Mouse (Mus musculus) 3T3-L1 (cell line): ENCODE results near the gene Uaca.

Experiments used
- DNase-seq: peaks from one replicate; pipeline ENCODE4 v3.0.0-alpha.2; 2015; ENCODE audit warnings: low read depth, low spot score

Uaca gene

DNA sequence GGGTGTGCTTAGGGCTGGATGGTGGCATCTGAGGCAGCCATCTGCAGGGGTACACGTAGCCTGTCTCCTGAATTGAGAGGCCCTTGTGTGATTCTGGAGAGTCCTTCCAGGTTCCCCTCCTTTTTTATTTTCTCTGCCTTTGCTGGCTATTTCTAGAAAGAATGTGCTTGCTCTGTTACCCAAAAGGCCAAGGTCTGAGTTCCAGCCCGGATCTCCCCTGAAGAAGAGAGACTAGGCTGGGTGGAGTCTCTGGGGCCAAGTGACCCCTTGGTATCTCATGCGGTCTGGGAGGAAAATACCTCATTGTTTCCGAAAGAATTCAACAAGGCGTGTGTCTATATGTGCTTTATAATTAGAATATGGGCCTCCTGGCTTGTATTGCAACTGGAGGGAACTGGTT is 41.8 kb downstream of the Uaca start:
- no peak for DNase-seq

DNA sequence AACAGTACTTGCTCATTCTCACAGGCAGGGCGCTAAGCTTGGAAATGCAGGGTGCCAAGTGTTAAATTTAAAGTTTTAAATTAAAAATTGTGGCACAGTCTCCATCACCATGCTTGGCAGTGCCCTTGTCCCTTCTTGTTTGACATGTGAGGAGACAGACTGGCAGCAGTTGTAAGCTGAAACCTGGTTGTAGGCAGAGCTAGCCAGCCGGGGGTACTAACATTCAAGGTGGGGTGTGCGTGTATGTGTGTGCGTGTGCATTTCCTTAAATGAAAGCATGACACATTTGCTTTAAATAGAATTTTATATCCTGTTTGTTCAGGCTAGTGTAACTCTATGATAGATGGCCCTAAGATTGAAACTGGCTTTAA is 42.7 kb downstream of the Uaca start:
- DNase-seq, result no peak

DNA sequence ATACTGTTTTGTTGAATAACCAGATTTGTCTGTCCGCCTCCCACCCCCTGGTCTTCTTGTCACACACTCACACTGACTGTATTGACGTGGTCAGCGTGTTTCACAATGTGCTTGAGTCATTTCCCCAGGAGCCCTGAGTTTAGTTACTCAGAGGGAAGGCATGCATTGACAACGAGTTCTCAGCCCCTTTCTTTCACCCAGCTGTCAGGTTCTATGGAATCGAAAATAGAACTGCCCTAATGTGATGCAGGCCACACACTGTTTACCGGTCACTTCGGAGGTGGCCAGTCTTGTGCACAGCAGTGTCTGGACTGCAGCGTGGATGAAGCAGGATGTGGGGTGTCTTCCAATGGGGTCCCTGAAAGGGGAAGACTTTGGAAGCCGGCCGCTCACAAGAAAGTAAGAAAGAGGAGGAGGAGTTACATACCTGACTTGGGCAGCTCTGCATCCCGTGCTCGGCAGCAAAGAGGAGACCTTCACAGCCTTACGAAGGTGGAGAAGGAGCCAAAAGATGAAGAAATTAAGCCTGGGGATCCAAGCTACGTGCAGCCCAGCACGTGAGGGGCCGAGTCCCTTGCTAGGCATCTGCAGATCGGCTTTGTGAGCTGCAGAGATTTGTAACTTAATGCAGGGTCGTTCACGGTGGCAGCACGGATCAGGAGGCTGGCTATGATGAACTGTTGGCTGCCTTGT is 43.3 kb downstream of the Uaca start:
- peak; percentile 97 for DNase-seq

DNA sequence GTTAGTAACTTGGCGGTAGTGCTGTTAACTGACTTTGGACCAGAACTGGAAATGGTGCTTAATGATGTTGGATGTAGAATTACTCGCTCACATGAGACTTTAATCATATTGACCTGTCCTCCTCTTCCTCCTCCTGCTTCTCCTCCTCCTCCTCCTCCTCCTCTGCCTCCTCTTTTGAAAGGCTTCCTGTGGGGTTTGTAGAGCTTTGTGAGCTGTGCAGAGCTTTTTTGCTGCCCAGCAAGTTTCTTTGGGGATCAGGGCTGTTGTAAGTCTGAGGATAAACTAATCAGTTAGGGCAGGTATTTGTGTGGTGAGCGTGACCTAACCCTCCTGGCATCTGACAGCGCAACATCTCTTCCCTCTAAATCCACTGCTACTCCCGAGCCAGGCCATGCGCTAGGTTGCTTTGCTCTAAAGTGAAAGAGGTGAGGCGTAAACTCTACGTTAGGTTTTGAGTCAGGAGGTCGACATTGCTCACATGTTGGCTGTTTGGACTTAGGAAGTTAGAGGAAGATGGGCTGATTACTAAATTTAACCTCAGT is 44.1 kb downstream of the Uaca start:
- DNase-seq, result peak; percentile 73

DNA sequence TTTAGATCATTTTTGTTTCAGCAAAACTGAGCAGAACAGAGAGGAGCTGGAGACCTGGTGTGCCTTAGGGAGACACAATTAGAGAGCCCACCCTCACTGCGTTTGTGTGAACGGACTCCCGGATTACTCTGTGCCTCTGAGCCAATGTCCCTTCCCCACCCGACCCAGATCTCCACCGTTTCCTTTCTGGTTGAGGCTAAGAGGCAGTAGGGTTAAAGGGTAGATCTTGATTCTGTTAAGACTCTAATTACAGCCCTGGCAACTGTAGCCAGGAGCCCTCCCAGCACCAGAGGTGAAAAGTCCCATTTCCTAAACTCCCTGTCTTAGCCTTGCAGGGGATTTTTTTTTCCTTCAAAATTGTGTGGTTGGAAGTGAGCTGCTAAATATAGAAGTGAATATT is 47.1 kb downstream of the Uaca start:
- DNase-seq, result no peak

DNA sequence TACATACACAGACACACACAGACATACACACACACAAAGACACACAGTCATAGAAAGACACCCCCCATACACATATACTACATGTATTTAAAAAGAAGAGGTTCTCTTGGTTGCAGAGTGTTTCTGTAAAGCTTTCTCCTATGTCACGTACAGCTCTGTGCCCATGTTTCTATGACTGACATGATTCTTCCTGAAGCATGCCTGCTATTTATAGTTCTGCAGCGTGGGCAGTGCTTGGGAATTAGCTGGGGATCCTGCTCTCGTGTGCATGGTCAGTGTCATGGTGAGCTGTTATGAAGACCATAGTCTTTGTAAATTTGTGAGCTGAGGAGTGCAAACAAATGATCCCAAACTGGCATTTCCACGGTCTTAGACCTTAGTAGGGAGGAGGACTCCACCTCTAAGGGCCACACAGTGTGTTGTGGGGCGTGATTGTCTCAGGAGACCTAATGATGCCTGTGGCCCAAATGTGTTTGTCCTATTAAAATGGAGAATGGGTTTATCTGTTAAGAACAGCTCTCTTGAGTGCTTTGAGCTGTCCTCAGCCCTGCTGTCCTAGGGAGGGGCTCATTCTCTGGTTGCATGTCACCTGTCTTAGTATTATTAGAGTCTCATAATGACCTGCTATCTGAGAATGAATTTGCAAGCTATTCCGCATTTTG is 49.2 kb downstream of the Uaca start:
- no peak for DNase-seq

DNA sequence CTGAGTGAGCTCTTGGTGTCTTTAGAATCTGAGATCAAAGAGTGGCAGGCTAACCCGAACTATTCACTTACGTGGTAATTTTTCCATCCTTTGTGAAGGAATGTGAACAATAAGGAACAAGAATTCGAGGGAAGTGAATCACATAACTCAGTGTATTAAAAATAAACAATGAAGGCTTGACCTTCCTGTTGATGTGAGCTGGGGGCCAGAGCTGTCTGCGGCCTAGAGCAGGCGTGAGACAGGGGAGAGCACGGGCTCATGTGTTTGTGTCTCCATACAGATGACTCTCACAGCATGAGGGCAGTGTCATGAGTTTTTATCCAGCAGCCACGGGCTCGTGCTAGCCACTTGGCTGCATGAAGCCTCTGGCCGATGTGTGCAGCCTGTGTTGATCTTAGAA is 54.4 kb downstream of the Uaca start:
- DNase-seq, result peak; percentile 40

DNA sequence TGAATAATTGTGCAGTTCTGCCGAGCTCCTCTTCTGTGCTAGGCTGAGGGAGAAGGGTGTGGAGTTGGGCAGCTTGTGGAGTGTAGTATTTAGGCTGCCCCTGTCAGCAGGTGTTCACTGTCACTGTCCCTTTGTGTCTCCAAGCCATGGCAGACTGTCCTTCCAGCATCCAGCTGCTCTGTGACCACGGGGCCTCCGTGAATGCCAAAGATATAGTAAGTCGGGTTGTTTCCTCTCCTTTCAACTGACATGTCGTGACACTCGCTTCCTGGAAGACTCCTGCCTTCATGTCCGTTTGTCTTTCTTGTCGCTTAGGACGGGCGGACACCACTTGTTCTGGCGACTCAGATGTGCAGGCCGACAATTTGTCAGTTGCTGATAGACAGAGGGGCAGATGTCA is 55.6 kb downstream of the Uaca start:
- DNase-seq, result no peak

DNA sequence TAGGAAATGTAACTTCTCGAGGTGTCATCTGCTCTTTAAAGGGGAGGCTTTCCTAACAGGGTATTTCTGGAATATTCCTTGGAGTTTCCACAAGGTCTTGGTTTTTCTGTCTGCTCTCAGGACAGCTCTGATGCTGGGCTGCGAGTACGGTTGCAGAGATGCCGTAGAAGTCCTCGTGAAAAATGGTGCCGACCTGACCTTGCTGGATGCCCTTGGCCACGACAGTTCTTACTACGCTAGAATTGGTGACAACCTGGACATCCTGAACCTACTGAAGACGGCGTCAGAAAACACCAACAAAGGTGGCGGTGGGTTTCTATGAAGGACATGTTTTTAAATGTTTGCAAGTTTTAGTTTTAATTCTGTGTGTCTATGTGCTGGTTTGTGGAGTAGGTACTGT is 59.9 kb downstream of the Uaca start:
- DNase-seq, result no peak

DNA sequence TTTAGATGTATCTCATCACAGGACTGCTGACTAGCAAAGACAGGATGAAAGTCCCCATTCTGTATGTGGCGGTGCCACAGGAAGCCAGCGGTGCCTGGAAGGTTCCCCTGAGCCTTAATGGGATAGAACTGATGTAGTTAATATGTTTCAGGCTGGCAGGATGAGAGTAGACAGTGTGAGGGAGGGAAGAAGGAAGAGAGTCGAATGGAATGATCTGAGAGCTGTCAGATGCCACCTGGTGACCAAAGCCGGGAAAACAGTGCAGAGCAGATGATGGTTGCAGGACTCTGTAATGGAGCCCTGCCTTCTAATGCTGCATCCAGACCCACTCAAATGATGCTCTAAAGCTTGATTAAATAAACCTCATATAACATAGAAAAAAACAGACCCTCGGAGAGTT is 63.5 kb downstream of the Uaca start:
- peak; percentile 80 for DNase-seq

DNA sequence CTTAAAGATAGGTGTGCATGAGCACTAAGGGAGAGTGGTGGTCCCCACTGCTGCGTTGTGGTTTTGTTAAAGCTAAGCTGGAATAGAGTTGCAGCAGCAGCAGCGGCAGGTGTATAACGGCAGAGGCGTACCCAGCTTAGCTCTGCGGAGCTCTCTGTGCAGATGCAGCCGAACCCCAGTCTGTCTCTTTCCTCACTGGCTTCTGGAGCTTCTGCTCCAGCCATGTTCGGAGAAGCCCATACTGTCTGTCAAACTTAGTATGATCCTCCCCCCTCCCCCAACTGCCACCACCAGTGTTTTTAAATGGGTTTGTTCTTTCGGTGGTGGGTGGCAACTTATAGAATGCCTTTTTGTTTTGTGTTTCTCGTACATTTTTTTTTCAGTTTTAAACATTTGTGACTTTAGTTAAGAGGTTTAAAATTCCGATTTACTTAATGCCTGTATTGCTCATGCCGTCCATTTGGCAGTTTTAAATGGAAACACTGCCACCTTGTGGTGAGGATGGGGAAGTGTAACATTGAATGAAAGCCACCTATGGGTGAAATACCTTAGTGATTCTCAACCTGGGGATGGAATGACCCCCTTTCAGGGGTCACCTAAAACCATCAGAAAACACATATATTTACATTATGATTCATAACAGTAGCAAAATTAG is 64.1 kb downstream of the Uaca start:
- DNase-seq, result peak; percentile 81

DNA sequence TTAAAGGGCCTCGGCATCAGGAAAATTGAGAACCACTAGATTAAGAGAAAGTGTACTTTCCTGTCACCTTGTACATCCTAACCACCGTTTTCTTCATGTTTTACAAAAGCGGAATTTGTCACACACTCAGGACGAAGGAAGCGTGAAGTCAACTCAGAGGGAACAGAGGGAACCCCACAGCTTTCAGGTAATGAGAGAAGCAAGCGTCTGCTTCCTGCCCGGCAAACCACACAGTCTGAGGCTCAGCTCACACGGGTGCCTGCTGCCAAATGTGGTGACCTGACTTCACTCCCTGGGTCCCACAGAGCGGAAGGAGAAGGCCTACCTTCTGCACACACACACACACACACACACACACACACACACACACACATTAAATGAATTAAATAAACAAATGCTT is 64.7 kb downstream of the Uaca start:
- no peak for DNase-seq

DNA sequence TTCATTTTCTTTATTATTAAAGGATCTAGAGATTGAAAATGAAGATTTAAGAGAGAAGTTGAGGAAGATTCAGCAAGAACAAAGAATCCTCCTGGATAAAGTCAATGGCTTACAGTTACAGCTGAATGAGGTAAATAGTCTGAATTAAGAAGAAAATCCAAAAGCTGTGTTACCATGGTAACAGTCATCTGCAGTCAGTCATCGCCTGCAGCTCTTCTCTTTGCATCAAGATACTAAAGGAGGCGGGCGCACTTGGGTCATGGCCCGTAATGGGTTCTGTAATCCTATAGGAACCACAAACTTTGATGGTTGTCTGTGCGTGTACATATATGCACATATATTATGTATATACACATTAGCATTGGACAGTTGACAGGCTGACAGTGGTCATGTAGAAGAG is 66.7 kb downstream of the Uaca start:
- DNase-seq, result no peak

DNA sequence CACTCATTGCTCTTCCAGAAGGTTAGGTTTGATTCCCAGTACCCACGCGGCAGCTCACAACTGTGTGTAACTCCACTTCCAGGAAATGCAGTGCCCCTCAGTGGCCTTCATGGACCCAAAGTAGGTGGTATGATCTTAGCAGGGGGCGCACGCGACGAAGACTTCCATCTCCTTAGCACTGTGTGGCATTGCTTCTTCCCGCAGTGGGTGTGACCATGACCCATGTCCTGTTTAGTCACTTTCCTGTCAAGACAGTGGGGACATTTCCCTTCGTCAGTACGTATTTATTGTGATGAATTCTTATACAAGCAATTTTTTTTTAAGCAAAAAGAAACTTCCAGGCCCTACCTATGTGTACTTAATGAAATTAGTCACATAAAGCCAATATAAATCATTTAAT is 70.3 kb downstream of the Uaca start:
- DNase-seq, result no peak

DNA sequence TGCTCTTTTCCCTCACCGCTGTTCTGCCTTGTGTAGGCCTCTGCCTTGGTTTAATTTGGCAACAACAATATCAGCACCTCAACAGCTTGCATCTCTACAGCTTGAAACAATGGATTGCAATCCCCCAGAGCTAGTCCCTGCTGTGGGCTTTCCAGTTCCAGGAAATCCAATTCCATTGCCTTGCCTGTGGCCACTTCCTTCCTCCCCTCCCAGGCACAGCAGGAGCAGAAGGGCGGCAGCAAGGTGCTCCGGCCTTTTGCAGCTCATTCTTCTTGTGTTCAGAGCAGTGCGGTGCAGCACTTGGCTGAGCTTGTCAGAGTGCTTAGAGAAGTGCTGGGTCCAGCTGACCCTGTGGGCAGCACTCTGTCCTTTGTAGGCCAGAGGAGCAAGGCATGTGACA is 71.5 kb downstream of the Uaca start:
- no peak for DNase-seq

DNA sequence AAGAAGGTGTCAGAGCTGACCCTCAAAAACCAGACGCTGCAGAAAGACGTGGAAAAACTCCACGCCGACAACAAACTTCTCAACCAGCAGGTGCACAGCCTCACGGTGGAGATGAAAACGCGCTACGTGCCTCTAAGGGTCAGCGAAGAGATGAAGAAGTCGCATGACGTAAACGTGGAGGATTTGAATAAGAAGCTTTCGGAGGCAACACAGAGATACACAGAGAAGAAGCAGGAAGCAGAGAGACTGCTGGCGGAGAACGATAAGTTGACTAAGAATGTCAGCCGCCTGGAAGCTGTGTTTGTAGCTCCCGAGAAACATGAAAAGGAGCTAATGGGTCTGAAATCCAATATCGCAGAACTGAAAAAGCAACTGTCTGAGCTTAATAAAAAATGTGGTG is 76.1 kb downstream of the Uaca start:
- no peak for DNase-seq

DNA sequence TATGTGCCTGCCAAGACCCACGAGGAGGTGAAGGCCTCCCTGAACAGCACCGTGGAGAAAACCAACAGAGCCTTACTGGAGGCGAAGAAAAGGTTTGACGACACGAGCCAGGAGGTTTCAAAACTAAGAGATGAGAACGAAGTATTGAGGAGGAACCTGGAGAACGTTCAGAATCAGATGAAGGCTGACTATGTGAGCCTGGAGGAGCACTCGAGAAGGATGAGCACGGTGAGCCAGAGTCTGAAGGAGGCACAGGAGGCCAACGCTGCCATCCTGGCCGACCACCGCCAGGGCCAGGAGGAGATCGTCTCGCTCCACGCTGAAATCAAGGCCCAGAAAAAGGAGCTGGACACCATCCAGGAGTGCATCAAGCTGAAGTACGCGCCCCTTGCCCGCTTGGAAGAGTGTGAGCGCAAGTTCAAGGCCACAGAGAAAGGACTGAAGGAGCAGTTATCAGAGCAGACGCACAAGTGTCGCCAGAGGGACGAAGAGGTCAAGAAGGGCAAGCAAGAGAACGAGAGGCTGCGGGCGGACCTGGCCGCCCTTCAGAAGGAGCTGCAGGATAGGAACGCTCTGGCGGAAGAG is 76.7 kb downstream of the Uaca start:
- DNase-seq, result no peak

DNA sequence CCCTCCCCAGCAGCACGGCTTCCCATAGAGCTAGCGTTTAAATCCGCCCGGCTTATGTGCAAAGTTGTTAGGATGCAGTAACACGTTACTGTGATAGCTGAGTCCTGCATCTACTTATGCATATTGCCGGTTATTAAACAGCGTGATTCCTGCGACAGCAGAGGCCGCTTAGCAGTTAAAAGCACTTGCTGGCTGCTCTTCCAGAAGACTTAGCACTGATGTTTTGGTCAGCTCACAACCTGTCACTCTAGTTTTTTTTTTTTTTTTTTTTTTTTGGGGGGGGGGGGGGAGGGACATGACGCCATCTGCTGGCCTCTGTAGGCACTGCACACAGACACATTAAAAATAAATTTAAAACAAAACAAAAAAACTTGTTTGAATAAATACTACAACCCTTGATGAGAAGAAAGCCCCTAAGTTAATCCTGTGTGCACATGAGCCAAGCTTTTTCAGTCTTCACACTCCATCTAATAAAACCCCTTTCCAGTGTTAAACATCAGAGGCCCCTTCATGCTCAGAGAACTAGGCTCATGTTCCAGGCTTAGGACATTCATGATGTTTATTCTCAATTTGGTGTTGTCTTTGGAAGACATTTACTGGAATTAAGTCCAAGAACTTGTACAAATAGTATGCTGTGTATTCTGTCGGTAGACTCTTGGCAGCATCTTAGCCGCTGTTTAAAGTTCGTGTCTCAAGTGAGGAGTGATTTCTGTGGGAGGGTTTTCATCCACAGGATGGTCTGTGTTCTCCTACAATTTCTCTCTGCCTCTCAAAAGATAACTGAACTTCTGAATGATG is 79.1 kb downstream of the Uaca start:
- no peak for DNase-seq

DNA sequence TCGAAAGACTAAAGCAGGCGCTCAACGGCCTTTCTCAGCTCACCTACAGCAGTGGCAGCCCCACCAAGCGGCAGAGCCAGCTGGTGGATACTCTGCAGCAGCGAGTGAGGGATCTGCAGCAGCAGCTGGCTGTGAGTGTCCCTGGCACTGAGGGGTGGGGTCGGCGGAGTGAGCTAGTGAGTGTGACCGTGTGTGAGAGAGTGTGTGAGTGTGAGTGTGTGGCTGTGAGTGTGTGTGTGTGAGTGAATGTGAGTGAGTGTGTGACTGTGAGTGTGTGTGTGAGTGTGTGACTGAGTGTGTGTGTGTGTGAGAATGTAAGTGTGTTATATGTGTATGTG is 79.7 kb downstream of the Uaca start:
- no peak for DNase-seq

DNA sequence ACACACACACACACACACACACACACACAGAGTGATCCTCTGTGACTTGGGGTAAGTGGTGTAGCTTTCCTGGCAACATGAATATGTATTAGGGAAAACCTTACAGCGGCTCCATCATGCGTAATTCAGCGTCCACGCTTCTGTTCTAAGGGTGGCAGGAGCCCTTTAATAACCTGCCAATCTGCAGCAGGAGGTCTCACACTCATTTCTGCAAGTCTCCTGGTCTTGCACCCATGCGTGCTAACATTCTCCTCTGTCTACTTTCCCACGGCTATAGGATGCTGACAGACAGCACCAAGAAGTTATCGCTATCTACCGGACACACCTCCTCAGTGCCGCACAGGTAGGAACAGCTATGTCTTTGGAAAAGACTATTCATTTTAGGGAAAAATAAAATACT is 81.7 kb downstream of the Uaca start:
- DNase-seq, result no peak

DNA sequence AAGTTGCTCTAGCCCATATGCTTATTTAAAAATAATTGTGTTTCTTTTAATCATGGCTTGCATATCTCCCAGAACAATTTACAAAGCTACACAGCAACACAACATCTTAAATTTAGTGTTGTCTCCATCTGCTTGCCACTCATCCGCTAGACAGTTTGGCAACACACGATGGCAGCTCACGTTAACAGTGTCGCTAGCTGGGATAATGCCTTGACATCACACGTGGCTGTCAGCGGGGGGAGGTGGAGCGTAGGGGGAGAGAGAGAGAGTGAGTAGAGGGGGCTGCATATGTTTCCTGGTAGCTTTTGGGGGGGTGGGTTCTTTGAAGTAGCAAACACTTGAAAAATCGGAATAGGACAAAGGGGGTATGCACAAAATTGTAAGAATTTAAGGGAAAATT is 82.2 kb downstream of the Uaca start:
- DNase-seq, result no peak

DNA sequence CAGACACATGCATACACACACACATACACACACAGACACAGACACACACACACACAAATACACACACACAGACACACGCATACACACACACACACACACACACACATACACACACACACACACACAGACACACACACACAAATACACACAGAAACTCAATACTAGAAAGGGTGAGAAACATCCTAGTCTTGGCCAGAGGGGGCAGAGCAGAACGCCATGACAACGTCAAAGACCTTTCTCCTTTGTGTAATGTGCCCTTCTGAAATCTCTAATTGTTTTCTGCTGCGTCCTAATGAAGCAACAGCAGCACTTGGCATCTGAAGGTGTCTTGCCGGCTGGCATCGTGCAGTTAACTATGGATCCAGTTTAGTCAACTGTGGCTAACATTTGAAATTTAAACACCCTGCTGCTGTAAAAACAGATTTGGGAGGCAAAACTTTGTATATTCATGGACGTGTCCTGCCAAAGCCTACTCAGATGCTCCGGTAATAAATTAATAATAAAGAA is 83.8 kb downstream of the Uaca start:
- DNase-seq, result no peak
